Mouse (Mus musculus) v-Abl transformed pro-B cells (cell line): Measurements from ENCODE around the gene Lrrtm3.

Source experiments
- in situ Hi-C, 2 experiments: fragments of 400-800 bp; cut with MboI; formaldehyde crosslinking; loops; one replicate each; pipeline ENCODE4 v1.15.1; 2025; ENCODE audit not compliant: unreplicated experiment in 2 of 2

Lrrtm3 gene

DNA sequence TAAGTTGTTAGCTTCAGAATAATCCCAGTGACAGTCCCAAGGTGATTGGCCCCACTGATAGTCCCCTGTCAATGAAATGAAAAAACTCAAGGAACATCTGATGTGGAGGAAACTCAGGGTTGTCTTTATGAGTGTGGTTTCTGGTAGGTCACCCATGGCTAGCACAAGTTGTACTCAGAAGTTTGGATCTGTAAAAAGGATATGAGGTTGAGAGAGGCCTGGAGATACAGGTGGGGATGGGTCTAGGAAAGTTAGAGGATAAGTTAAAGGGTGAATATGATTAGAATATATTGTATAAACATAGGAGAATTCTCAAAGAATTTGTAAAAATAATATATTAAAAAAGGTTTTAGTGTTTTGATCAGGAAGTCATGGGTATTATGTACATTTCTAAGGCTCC lies 162.7 kb downstream of the Lrrtm3 start, which contains the start of gene Gm10118:
Gene Gm10118 (minus strand): TSS at position 101 of the 400 bp plus-strand sequence.
- in situ Hi-C loops: no loop called here

DNA sequence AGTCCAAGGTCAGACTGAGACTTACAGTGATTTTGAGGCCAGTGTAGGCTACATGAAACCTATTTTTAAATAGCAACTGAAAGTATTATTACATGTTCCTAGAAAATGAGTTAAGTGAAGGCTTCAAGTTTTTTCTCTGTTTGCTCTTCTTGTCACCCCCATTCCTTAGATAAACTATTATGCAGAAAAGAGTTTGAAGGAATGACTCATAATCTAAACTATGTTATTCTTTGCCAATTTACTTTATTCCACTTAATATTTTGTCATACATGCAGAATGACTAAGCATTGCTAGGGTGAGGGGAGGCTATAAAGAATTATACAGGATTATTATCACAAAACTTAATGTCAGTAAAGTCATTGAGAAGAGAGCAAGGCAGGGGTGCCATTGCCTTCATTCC lies 181.2 kb downstream of the Lrrtm3 start:
- in situ Hi-C loops: no loop called here

- in situ Hi-C loops: no loop called here
Observed at GRCm38 (mm10) chr10:63899891-63900290, 190.2 kb downstream of the Lrrtm3 start.

DNA sequence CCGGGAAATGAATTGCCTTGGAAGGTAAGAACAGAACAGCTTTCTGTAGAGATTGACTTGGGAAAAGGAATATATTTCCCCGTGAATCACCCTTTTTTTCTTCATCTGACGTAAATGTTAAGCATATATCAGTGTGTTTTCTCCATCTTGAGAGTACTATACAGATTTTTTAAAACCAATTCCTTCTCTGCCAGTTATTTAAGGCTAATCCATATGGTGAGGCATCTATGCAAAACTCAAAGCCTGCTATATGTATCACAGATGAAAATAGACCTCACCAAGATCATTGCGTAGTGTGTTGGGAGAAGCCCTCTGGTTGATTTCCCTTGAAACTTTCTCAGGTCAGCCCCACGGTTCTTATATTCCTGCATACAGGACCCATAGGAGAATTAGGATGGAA lies 195.5 kb downstream of the Lrrtm3 start:
- in situ Hi-C loops: no loop called here

GRCm38 (mm10) chr10:63886449-63887088 lies 203.5 kb downstream of the Lrrtm3 start:
- in situ Hi-C loops: no loop called here

- in situ Hi-C loops: no loop called here
Observed at GRCm38 (mm10) chr10:63880462-63880903, 209.6 kb downstream of the Lrrtm3 start.
